Mouse (Mus musculus) brain, embryonic 14.5 days (tissue): Measurements from ENCODE around the gene Gm960.

ENCODE experiments used
- CTCF ChIP-seq: fragments of 200-500 bp; IDR thresholded peaks from 2 replicates; pipeline ENCODE4 v1.5.1; 2012; ENCODE audit warnings: inconsistent platforms, mild to moderate bottlenecking, moderate library complexity, borderline replicate concordance; ENCODE audit not compliant: insufficient read depth, insufficient read length; ENCODE audit errors: extremely low read depth
- POLR2A ChIP-seq: fragments of 200-500 bp; IDR thresholded peaks from 2 replicates; pipeline ENCODE4 v1.6.1; 2012; ENCODE audit warnings: mild to moderate bottlenecking, inconsistent platforms, borderline replicate concordance; ENCODE audit not compliant: poor library complexity, insufficient read depth, insufficient read length, severe bottlenecking; ENCODE audit errors: extremely low read depth

- no peak for TF ChIP-seq POLR2A
- no peak for TF ChIP-seq CTCF
Measured at GRCm38 (mm10) chr19:4694346-4694745, 4.1 kb downstream of the Gm960 start.
